Mouse (Mus musculus) cerebellum, adult 9-10 months (tissue): Measurements from ENCODE around the gene Lrrc25.

Experiments
- DNase-seq: peaks from one replicate; pipeline ENCODE4 v3.0.0; 2022

The Lrrc25 gene

GRCm38 (mm10) chr8:70599507-70600290 is 16.3 kb upstream of the Lrrc25 start:
- peak; percentile 55 for DNase-seq

- DNase-seq: peak; percentile 51
Observed at GRCm38 (mm10) chr8:70600473-70601270, 15.3 kb upstream of the Lrrc25 start.

GRCm38 (mm10) chr8:70601271-70601649 is 14.7 kb upstream of the Lrrc25 start:
- DNase-seq: peak; percentile 78

GRCm38 (mm10) chr8:70602139-70602811 is 13.7 kb upstream of the Lrrc25 start:
- no peak for DNase-seq

- no peak for DNase-seq
Observed at GRCm38 (mm10) chr8:70604558-70604957, 11.4 kb upstream of the Lrrc25 start.

- DNase-seq: peak; percentile 42
Observed at GRCm38 (mm10) chr8:70605871-70606779, 9.8 kb upstream of the Lrrc25 start.

- peak; percentile 38 for DNase-seq
Observed at GRCm38 (mm10) chr8:70606780-70607602, 9.0 kb upstream of the Lrrc25 start.

- DNase-seq: no peak
Observed at GRCm38 (mm10) chr8:70607603-70607897, 8.4 kb upstream of the Lrrc25 start.

- DNase-seq: peak; percentile 71
Observed at GRCm38 (mm10) chr8:70607898-70608748, 7.8 kb upstream of the Lrrc25 start.

- DNase-seq: peak; percentile 52
Observed at GRCm38 (mm10) chr8:70608749-70609367, 7.1 kb upstream of the Lrrc25 start, which contains the start of gene Ssbp4. Ssbp4 (minus strand) TSS chr8:70608872.

- peak; percentile 45 for DNase-seq
Observed at GRCm38 (mm10) chr8:70609368-70609848, 6.5 kb upstream of the Lrrc25 start.

- DNase-seq: peak; percentile 53
Observed at GRCm38 (mm10) chr8:70609849-70610795, 5.8 kb upstream of the Lrrc25 start.

- DNase-seq: peak; percentile 73
Observed at GRCm38 (mm10) chr8:70610796-70611771, 4.9 kb upstream of the Lrrc25 start.

GRCm38 (mm10) chr8:70611849-70612248 is 4.1 kb upstream of the Lrrc25 start:
- peak; percentile 89 for DNase-seq

- DNase-seq: peak; percentile 21
Observed at GRCm38 (mm10) chr8:70613763-70614162, 2.2 kb upstream of the Lrrc25 start.

- DNase-seq: peak; percentile 17
Observed at GRCm38 (mm10) chr8:70614469-70614868, 1.5 kb upstream of the Lrrc25 start.

- no peak for DNase-seq
Observed at GRCm38 (mm10) chr8:70615281-70615680, 674 bp upstream of the Lrrc25 start.
